Mouse (Mus musculus): ENCODE measurements around the gene Tagap.

DNA sequence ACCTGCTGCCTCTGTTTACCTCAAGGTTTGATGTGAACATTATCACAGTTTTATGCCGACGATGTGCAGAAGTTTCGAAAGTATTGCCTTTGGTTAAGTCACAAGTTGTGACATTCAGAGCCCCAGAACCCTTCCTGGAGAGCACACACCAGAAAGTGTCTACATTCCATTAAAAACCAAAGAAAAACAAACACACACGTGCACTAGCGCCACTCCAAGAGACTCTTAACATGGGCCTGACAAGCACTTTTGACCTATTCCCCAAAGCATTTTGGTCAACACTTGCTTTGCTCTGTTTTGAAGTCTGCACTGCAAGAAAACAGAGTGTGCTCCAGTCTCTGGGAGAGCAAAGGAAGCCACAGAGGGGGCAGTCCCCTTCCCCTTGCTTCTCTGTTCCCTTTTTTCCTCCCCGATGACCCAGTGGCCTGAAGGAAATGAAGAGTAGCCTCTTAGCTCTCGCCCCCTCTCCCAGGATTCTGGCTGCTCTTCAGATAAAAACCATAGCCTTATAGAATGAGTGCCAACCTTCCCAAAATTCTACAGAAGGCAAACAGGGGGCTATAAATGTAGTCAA, 48.5 kb upstream of the Tagap start:
- TF ChIP-seq POLR2A (IDR thresholded peaks at IDR 0.05; ENCODE audit: borderline replicate concordance, insufficient read depth, low read length) (no peak), CTCF (IDR thresholded peaks at IDR 0.05; ENCODE audit: borderline replicate concordance, insufficient read depth, low read depth, low read length) (no peak)

All from cerebellum, adult 2 months (tissue).